Mouse (Mus musculus) erythroblast, embryonic 14.5 days (primary cell): Measurements from ENCODE around the gene M6pr. TPM values are rescaled to one million over a fixed set of nuclear protein-coding genes. Genes with fewer than 3 reads are reported as not detected.
"Not testable (repeated sequence)": the region's sequence is repeated elsewhere in the genome, so short reads cannot be mapped to it uniquely, and the experiment has no call there.

Experiments used
- H3K27me3 ChIP-seq: 2 replicates; pipeline ENCODE4 v1.6.1; 2012; ENCODE audit warnings: inconsistent platforms; ENCODE audit not compliant: control insufficient read depth
- H3K36me3 ChIP-seq: 2 replicates; pipeline ENCODE4 v1.6.1; 2012; ENCODE audit warnings: mild to moderate bottlenecking, inconsistent platforms; ENCODE audit not compliant: control insufficient read depth
- H3K4me1 ChIP-seq: 2 replicates; pipeline ENCODE4 v1.6.1; 2012; ENCODE audit warnings: inconsistent platforms; ENCODE audit not compliant: control insufficient read depth
- H3K4me3 ChIP-seq: replicated peaks from 2 replicates; pipeline ENCODE3; 2012; ENCODE audit warnings: moderate library complexity, mild to moderate bottlenecking, inconsistent platforms
- H3K9me3 ChIP-seq: 2 replicates; pipeline ENCODE4 v1.6.1; 2012; ENCODE audit warnings: low read length, inconsistent platforms, mixed read lengths; ENCODE audit not compliant: control insufficient read depth
- GATA1 ChIP-seq: IDR thresholded peaks from 2 replicates; pipeline ENCODE4 v1.6.1; 2012; ENCODE audit warnings: low read length, inconsistent platforms, mixed read lengths
- TAL1 ChIP-seq: IDR thresholded peaks from 3 replicates; pipeline ENCODE4 v1.6.1; 2012; ENCODE audit warnings: low read length, inconsistent platforms, mixed read lengths
- polyA plus RNA-seq: library from polyadenylated mRNA; stranded (reverse); fragments of >175 nt; gene quantifications from 2 replicates; pipeline ENCODE4 v1.2.3, GENCODE M21; 2012

Gene M6pr
- polyA plus RNA-seq, 1 experiment = 0.79 TPM

GRCm38 (mm10) chr6:122344386-122345116 lies 36.0 kb downstream of the M6pr start:
- H3K36me3 ChIP-seq = no peaks in the 10 kb centered on the region
- no peaks in the 10 kb centered on the region for H3K9me3 ChIP-seq
- peaks cover 11% of the 10 kb centered on the region for H3K27me3 ChIP-seq
- H3K4me1 ChIP-seq = peaks cover 8% of the 10 kb centered on the region
- H3K4me3 ChIP-seq = no peak overlapping the region
- TF ChIP-seq GATA1 (no peak), TAL1 (no peak)

GRCm38 (mm10) chr6:122345731-122346130 lies 37.2 kb downstream of the M6pr start:
- no peak for TF ChIP-seq GATA1
- TF ChIP-seq TAL1 = no peak
- no peaks in the 10 kb centered on the region for H3K9me3 ChIP-seq
- no peaks in the 10 kb centered on the region; the same call in 1 of the 2 replicates for H3K4me1 ChIP-seq
- H3K4me3 ChIP-seq = no peak overlapping the region
- peaks cover 3% of the 10 kb centered on the region for H3K27me3 ChIP-seq
- H3K36me3 ChIP-seq = no peaks in the 10 kb centered on the region

GRCm38 (mm10) chr6:122346399-122346798 lies 37.9 kb downstream of the M6pr start:
- TF ChIP-seq TAL1 = no peak
- no peak for TF ChIP-seq GATA1
- H3K4me3 ChIP-seq = no peak overlapping the region
- H3K4me1 ChIP-seq = no peaks in the 10 kb centered on the region; the same call in 1 of the 2 replicates
- H3K9me3 ChIP-seq = no peaks in the 10 kb centered on the region
- no peaks in the 10 kb centered on the region for H3K27me3 ChIP-seq
- no peaks in the 10 kb centered on the region for H3K36me3 ChIP-seq

DNA sequence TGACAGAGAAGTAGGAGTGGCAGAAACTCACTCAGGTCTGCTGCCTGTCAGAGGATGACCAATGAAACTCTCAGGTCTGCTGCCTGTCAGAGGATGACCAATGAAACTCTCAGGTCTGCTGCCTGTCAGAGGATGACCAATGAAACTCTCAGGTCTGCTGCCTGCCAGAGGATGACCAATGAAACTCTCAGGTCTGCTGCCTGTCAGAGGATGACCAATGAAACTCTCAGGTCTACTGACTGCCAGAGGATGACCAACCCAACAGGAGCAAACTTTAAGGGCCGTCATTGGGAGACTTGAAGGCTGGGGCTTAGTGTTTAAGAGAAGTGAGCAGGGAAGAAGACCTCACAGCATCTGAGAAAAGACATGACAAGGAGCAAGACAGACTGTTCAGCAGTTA lies 38.8 kb downstream of the M6pr start:
- H3K27me3 ChIP-seq, H3K36me3 ChIP-seq, H3K4me3 ChIP-seq, H3K4me1 ChIP-seq, H3K9me3 ChIP-seq: not testable (repeated sequence)

DNA sequence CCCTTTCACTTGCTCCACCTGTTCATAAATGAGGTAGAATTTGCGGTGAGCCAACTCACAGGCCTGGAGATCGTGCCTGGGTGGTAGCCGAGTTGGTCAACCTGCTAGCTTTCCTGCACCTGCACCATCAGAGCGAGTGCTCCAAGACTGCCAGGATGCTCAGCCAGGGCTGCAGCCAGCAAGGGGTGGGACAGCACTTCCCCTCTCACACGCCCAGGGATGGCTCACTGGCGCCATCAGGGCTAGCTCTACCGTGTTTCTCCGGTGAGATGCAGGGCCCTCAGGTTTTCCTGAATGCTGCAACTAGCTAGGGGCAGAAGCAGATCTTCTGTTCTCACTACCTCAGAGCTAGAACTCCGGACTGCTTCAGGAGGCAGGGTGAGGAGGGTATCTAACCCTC lies 47.4 kb downstream of the M6pr start:
- Histone ChIP-seq H3K27me3 (no peaks in the 10 kb centered on the region), H3K9me3 (no peaks in the 10 kb centered on the region), H3K4me3 (no peak overlapping the region), H3K4me1 (no peaks in the 10 kb centered on the region), H3K36me3 (no peaks in the 10 kb centered on the region)
- TF ChIP-seq GATA1 (no peak), TAL1 (no peak)

- Histone ChIP-seq H3K27me3 (no peaks in the 10 kb centered on the region), H3K9me3 (no peaks in the 10 kb centered on the region), H3K36me3 (no peaks in the 10 kb centered on the region), H3K4me1 (no peaks in the 10 kb centered on the region), H3K4me3 (no peak overlapping the region)
- TF ChIP-seq GATA1 = no peak
- no peak for TF ChIP-seq TAL1
Observed at GRCm38 (mm10) chr6:122357089-122357488, 48.6 kb downstream of the M6pr start.

DNA sequence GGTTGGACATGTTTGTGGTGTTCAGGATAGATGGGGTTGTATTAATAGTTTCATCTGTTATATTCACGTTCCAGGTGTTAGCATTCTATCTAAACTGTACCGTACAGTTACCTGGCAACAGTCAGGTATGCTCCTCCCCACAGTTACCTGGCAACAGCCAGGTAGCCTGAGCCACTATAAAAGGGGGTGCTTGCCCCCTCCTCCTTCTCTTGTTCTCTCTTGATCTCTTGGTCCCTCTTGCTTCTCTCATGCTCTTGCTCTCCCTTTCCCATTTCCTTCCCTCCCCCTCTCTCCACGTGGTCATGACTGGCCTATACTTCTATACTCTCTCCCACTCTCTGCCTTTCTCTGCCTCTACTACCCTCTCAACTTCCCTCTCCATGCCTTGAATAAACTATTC lies 57.2 kb downstream of the M6pr start:
- Histone ChIP-seq H3K36me3 (no peaks in the 10 kb centered on the region), H3K27me3 (peaks cover 3% of the 10 kb centered on the region; the same call in 1 of the 2 replicates), H3K4me3 (no peak overlapping the region), H3K9me3 (0 out of 2 replicates have a peak, but pooled peaks cover 2% of the 10 kb centered on the region), H3K4me1 (no peaks in the 10 kb centered on the region)
- no peak for TF ChIP-seq TAL1
- TF ChIP-seq GATA1 = no peak

DNA sequence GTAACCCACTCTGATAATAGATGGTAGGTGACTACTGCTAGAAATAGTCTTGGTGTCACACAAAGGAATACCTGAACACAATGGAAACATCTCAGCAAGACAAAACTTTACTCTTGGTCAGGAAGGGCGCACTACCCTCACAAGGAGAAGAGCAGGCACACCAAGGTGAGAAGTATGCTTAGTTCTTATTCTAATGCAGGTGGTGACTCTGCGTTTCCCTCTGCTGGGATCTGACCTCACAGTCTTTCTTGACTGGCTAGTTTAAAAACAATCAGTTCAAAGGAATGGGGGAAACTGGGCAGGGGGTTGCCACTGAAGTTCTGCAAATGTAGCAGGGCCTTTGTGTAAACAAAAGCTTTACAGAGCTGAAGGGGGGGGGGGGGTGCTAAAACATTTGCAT lies 57.8 kb downstream of the M6pr start:
- Histone ChIP-seq H3K9me3 (0 out of 2 replicates have a peak, but pooled peaks cover 2% of the 10 kb centered on the region), H3K4me1 (no peaks in the 10 kb centered on the region), H3K27me3 (peaks cover 3% of the 10 kb centered on the region; the same call in 1 of the 2 replicates), H3K36me3 (no peaks in the 10 kb centered on the region), H3K4me3 (no peak overlapping the region)
- TF ChIP-seq TAL1 = no peak
- TF ChIP-seq GATA1 = no peak

DNA sequence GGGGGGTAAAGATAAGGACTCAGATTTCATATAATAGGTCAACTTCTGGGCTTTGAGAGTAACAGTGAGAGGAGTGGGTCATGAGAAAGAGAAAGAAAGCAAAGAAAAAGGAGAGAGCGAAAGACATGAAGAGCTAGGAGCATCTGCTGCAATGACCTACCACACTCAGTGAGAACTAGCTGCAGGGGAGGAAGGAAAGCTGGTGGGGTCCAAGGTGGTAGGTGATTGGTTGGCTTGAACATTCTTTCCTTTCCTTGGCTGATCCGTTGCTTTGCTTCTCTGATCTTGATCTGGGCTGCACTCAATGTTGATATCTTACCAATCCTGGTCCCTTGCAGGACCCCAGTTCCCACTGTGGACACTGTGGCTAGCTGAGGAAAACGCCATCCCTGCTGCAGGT lies 58.5 kb downstream of the M6pr start:
- H3K36me3 ChIP-seq = no peaks in the 10 kb centered on the region
- H3K27me3 ChIP-seq = peaks cover 3% of the 10 kb centered on the region; the same call in 1 of the 2 replicates
- 0 out of 2 replicates have a peak, but pooled peaks cover 2% of the 10 kb centered on the region for H3K9me3 ChIP-seq
- no peaks in the 10 kb centered on the region for H3K4me1 ChIP-seq
- no peak for TF ChIP-seq TAL1
- H3K4me3 ChIP-seq = no peak overlapping the region

Other genes starting within 250 kb of the M6pr start
- not detected in 2 replicates for gene Klrg1, start 25.8 kb upstream of the M6pr start, polyA plus RNA-seq
- gene Phc1, start 31.8 kb downstream of the M6pr start, polyA plus RNA-seq = 0.20 and 0.24 TPM in 2 replicates
- gene Rimklb, start 190.0 kb downstream of the M6pr start, polyA plus RNA-seq = not detected in 2 replicates
- not detected in 2 replicates for gene Mfap5, start 197.1 kb downstream of the M6pr start, polyA plus RNA-seq
- gene Aicda, start 245.1 kb downstream of the M6pr start, polyA plus RNA-seq = 0.03 TPM in 1 of 2 replicates, not detected in the other